Mouse (Mus musculus): ENCODE measurements around the gene Lrp8.
A peak's percentile ranks its signal among the peaks of the same experiment; 100 is the strongest.

Lrp8 gene

GRCm38 (mm10) chr4:107923145-107923802 is 121.2 kb downstream of the Lrp8 start, which contains the start of gene Cpt2:
TSS of gene Cpt2 (minus strand) at chr4:107923610.
- DNase-seq, result peak; percentile 91

- DNase-seq, result no peak
Measured at GRCm38 (mm10) chr4:107923803-107924194, 121.7 kb downstream of the Lrp8 start.

All from thymus, postnatal 36 days (tissue).